Mouse (Mus musculus): ENCODE data around the gene Atp1b1. TPM values are rescaled to one million over a fixed set of nuclear protein-coding genes. Genes with fewer than 3 reads are reported as not detected.

Gene Atp1b1
- total and polyA plus RNA-seq, 3 experiments = 0.17 to 0.32 (median 0.23) TPM

DNA sequence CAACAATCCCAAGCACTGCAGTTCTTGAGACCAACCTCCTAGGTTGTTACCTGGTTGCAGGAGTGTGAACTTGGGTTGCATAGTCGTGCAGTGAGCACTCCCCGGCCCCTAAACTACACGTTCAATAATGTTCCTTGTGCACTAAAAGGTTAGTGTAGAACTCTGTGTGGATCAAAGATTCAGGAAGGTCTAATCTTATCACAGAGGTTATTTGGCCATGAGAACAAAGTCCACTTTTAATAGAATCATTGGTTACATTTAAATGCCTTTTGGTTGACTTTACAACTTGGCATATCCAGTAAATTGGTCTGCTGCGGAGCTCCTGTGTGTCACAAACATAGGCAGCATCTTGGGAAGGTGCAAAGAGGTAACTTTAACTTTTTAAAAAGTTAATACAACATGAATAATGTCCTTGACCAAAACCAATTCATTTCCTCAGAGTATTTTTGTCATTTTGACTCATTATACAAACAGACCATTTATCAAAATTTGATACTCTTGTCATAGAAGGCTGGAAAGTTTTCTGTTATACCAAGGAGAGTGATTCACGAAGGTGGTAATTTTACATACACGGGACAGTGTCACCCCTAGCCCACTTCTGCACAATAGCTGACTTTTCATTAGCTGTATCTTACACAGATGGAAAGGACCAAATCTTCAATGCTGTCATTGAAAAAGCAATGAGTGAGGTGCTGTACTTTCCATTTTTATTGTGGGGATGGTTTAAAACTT is 37.4 kb downstream of the Atp1b1 start:
- no peaks in the 10 kb centered on the region for H3K4me1 ChIP-seq (ENCODE audit: control insufficient read depth in 1 of 2, insufficient read depth in 2 of 2)
- H3K4me2 ChIP-seq (ENCODE audit: insufficient read depth, low read depth, poor library complexity, severe bottlenecking) = no peak overlapping the region
- no peak for TF ChIP-seq ZC3H11A (IDR thresholded peaks at IDR 0.05; ENCODE audit: low read depth, low read length)
- no peak for TF ChIP-seq ZKSCAN1 (IDR thresholded peaks at IDR 0.05; ENCODE audit: borderline replicate concordance, low read depth, low read length)
- TF ChIP-seq MEF2A (IDR thresholded peaks at IDR 0.05; ENCODE audit: borderline replicate concordance, low read depth, low read length) = no peak
- no peak for TF ChIP-seq KAT2A (IDR thresholded peaks at IDR 0.05; ENCODE audit: insufficient replicate concordance, low read length)
- no peak for TF ChIP-seq ZNF384 (IDR thresholded peaks at IDR 0.05; ENCODE audit: low read depth, low read length)
- TF ChIP-seq ETS1 (conservative IDR thresholded peaks at IDR 0.05; ENCODE audit: low read depth, low read length) = no peak
- no peaks in the 10 kb centered on the region for H3K27me3 ChIP-seq (replicated peaks)
- no peaks in the 10 kb centered on the region for H3K79me2 ChIP-seq (replicated peaks; ENCODE audit: control insufficient read depth, extremely low read depth, insufficient read depth, poor library complexity, severe bottlenecking)
- no peak for DNase-seq (ENCODE audit: extremely low read depth)
- H3K27ac ChIP-seq (ENCODE audit: insufficient read depth, low read depth) = no peak overlapping the region
- H3K9me3 ChIP-seq (replicated peaks; ENCODE audit: low read length) = no peaks in the 10 kb centered on the region
- dilution Hi-C loops (cut with MboI; ENCODE audit: extremely low pct_ligation_motif_present, extremely low pct_unique_long_range_greater_than_20kb, low sequenced_read_pairs) (no loop called here), in situ Hi-C loops (cut with MboI; ENCODE audit: low pct_ligation_motif_present, low pct_unique_long_range_greater_than_20kb, low sequenced_read_pairs) (no loop called here)
- no peak overlapping the region for H3K4me3 ChIP-seq (replicated peaks in 1 of 3; ENCODE audit: low read depth in 2 of 3, low read length in 2 of 3, poor library complexity in 1 of 3)
- H3K36me3 ChIP-seq (replicated peaks in 1 of 2; ENCODE audit: control insufficient read depth in 1 of 2, insufficient read depth in 1 of 2, low read length in 1 of 2) = peaks cover 0 to 2% of the 10 kb centered on the region in 2 experiments
- H3K9ac ChIP-seq (ENCODE audit: insufficient read depth, low read depth) = no peak overlapping the region

DNA sequence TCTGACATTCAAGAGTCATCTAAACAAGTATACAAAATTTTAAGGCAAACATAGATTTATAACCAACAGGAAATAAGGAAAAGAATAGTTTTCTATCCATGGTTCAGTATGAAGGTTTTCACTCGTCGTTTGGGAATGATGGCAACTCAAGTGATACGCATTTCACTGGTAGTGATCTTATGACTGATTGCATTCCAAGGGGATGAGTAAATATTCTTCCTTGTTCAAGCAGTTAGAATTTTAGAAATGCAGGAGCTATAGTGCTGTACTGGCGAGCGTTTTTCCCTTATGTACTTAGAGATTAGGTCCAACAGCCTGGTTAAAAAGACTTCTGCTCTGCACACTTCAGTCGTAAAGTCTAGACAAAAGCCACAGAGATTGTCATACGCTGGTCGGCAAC is 38.8 kb downstream of the Atp1b1 start:
- in situ Hi-C loops (cut with MboI; ENCODE audit: low pct_ligation_motif_present, low pct_unique_long_range_greater_than_20kb, low sequenced_read_pairs) = no loop called here
- no peaks in the 10 kb centered on the region for H3K4me1 ChIP-seq (ENCODE audit: control insufficient read depth in 1 of 2, insufficient read depth in 2 of 2)
- H3K9ac ChIP-seq (ENCODE audit: insufficient read depth, low read depth) = no peak overlapping the region
- peaks cover 0 to 2% of the 10 kb centered on the region in 2 experiments for H3K36me3 ChIP-seq (replicated peaks in 1 of 2; ENCODE audit: control insufficient read depth in 1 of 2, insufficient read depth in 1 of 2, low read length in 1 of 2)
- no peaks in the 10 kb centered on the region for H3K9me3 ChIP-seq (replicated peaks; ENCODE audit: low read length)
- no peak for TF ChIP-seq ZC3H11A (IDR thresholded peaks at IDR 0.05; ENCODE audit: low read depth, low read length)
- TF ChIP-seq E2F4 (IDR thresholded peaks at IDR 0.05; ENCODE audit: insufficient replicate concordance, low read depth, low read length) = no peak
- TF ChIP-seq NRF1 (IDR thresholded peaks at IDR 0.05; ENCODE audit: low read depth, low read length) = no peak
- no peak for TF ChIP-seq MXI1 (IDR thresholded peaks at IDR 0.05; ENCODE audit: low read depth, low read length)
- TF ChIP-seq EP300 (IDR thresholded peaks at IDR 0.05; ENCODE audit: low read length) = no peak
- TF ChIP-seq MEF2A (IDR thresholded peaks at IDR 0.05; ENCODE audit: borderline replicate concordance, low read depth, low read length) = no peak
- no peak for TF ChIP-seq POLR2A (IDR thresholded peaks at IDR 0.05; ENCODE audit: low read depth, low read length)
- no peak for TF ChIP-seq CHD1 (IDR thresholded peaks at IDR 0.05; ENCODE audit: low read depth, low read length)
- TF ChIP-seq UBTF (IDR thresholded peaks at IDR 0.05; ENCODE audit: low read depth, low read length) = no peak
- no peak for TF ChIP-seq KAT2A (IDR thresholded peaks at IDR 0.05; ENCODE audit: insufficient replicate concordance, low read length)
- TF ChIP-seq USF1 (IDR thresholded peaks at IDR 0.05; ENCODE audit: low read depth, low read length) = no peak
- TF ChIP-seq CHD2 (IDR thresholded peaks at IDR 0.05; ENCODE audit: low read length) = no peak
- TF ChIP-seq USF2 (conservative IDR thresholded peaks at IDR 0.05; ENCODE audit: low read depth, low read length) = no peak
- no peak for TF ChIP-seq PAX5 (IDR thresholded peaks at IDR 0.05; ENCODE audit: low read length)
- no peak for TF ChIP-seq BHLHE40 (IDR thresholded peaks at IDR 0.05; ENCODE audit: low read depth, low read length)
- no peaks in the 10 kb centered on the region for H3K79me2 ChIP-seq (replicated peaks; ENCODE audit: control insufficient read depth, extremely low read depth, insufficient read depth, poor library complexity, severe bottlenecking)
- DNase-seq (ENCODE audit: extremely low read depth) = no peak
- H3K4me2 ChIP-seq (ENCODE audit: insufficient read depth, low read depth, poor library complexity, severe bottlenecking) = no peak overlapping the region
- H3K27ac ChIP-seq (ENCODE audit: insufficient read depth, low read depth) = no peak overlapping the region
- dilution Hi-C loops (cut with MboI; ENCODE audit: extremely low pct_ligation_motif_present, extremely low pct_unique_long_range_greater_than_20kb, low sequenced_read_pairs) = no loop called here
- H3K4me3 ChIP-seq (replicated peaks in 1 of 3; ENCODE audit: low read depth in 2 of 3, low read length in 2 of 3, poor library complexity in 1 of 3) = no peak overlapping the region
- no peaks in the 10 kb centered on the region for H3K27me3 ChIP-seq (replicated peaks)
